Mouse (Mus musculus) lung, postnatal 0 days (tissue): ENCODE measurements at regions not wholly inside any gene's neighbourhood (a gene's known extent, or its start where the extent isn't known, plus 50 kb on each side); places are given as distances from the start of the nearest gene placed in this dataset.

Source experiments
- ATAC-seq: fragments of 200-750 bp; cut with Nextera tagmentation; 2 replicates; pipeline ENCODE4 v1.8.0; 2017; ENCODE audit warnings: moderate library complexity
- DNase-seq: peaks from one replicate; pipeline ENCODE4 v3.0.0-alpha.2; 2016; ENCODE audit warnings: low spot score
- H3K27ac ChIP-seq: fragments of 300-500 bp; sonication (generic); 2 replicates; pipeline ENCODE4 v1.5.1; 2014; ENCODE audit warnings: antibody characterized with exemption, mild to moderate bottlenecking, low read length, mixed read lengths
- H3K27me3 ChIP-seq: fragments of 300-500 bp; sonication (generic); replicated peaks from 2 replicates; pipeline ENCODE4 v1.6.1; 2014; ENCODE audit warnings: low read length, mixed read lengths; ENCODE audit not compliant: insufficient read depth
- H3K36me3 ChIP-seq: fragments of 300-500 bp; sonication (generic); 2 replicates; pipeline ENCODE4 v1.6.1; 2014; ENCODE audit warnings: low read length, mixed read lengths; ENCODE audit not compliant: insufficient read depth
- H3K4me1 ChIP-seq: fragments of 300-500 bp; sonication (generic); 2 replicates; pipeline ENCODE4 v1.6.1; 2014; ENCODE audit warnings: antibody characterized with exemption, low read depth, low read length, mixed read lengths; ENCODE audit not compliant: insufficient read depth
- H3K4me2 ChIP-seq: fragments of 300-500 bp; sonication (generic); replicated peaks from 2 replicates; pipeline ENCODE4 v1.6.1; 2014; ENCODE audit warnings: low read depth, mild to moderate bottlenecking, low read length, moderate library complexity, mixed read lengths
- H3K4me3 ChIP-seq: fragments of 300-500 bp; sonication (generic); 2 replicates; pipeline ENCODE4 v1.5.1; 2014; ENCODE audit warnings: low read depth, low read length
- H3K9ac ChIP-seq: fragments of 300-500 bp; sonication (generic); replicated peaks from 2 replicates; pipeline ENCODE4 v1.6.1; 2014; ENCODE audit warnings: low read depth, mild to moderate bottlenecking
- H3K9me3 ChIP-seq: fragments of 300-500 bp; sonication (generic); 2 replicates; pipeline ENCODE4 v1.6.1; 2016; ENCODE audit warnings: low read length, mixed read lengths
- CTCF ChIP-seq: IDR thresholded peaks from 2 replicates; pipeline ENCODE4 v1.5.1; 2016; ENCODE audit warnings: antibody characterized with exemption, mild to moderate bottlenecking
- EP300 ChIP-seq: IDR thresholded peaks from 2 replicates; pipeline ENCODE4 v1.6.1; 2016; ENCODE audit warnings: antibody characterized with exemption, mild to moderate bottlenecking, control low read depth
- WGBS: fragments of 180-500 bp; shearing (Covaris S2); extraction: QIAGEN DNeasy Blood & Tissue Kit; methylation state at CpG from one replicate; pipeline ENCODE4 v1.1.7; 2014; 5-methylcytosine and 5-hydroxymethylcytosine counted together

GRCm38 (mm10) chr2:172675081-172675480, 125.7 kb downstream of the Tfap2c start:
- Histone ChIP-seq H3K4me1 (no peaks in the 10 kb centered on the region), H3K36me3 (no peaks in the 10 kb centered on the region), H3K27me3 (no peaks in the 10 kb centered on the region), H3K9ac (no peak overlapping the region), H3K4me2 (no peak overlapping the region), H3K9me3 (no peaks in the 10 kb centered on the region), H3K4me3 (no peak overlapping the region), H3K27ac (no peak overlapping the region)
- WGBS = 22% methylated on average over 15 of the region's 15 CpGs
- DNase-seq (no peak), ATAC-seq (no peak)
- no peak for TF ChIP-seq EP300
- TF ChIP-seq CTCF = no peak

- TF ChIP-seq EP300 = no peak
- TF ChIP-seq CTCF = no peak
- WGBS = 81% methylated on average over 1 of the region's 1 CpGs
- Histone ChIP-seq H3K4me2 (no peak overlapping the region), H3K27me3 (no peaks in the 10 kb centered on the region), H3K27ac (no peak overlapping the region), H3K4me1 (no peaks in the 10 kb centered on the region), H3K9ac (no peak overlapping the region), H3K36me3 (no peaks in the 10 kb centered on the region), H3K9me3 (no peaks in the 10 kb centered on the region), H3K4me3 (no peak overlapping the region)
- ATAC-seq (no peak), DNase-seq (no peak)
These were observed 140.8 kb downstream of the Tfap2c start for GRCm38 (mm10) chr2:172690196-172690595.

- Histone ChIP-seq H3K4me1 (no peaks in the 10 kb centered on the region), H3K27me3 (no peaks in the 10 kb centered on the region), H3K9me3 (no peaks in the 10 kb centered on the region), H3K36me3 (no peaks in the 10 kb centered on the region), H3K4me2 (no peak overlapping the region), H3K9ac (no peak overlapping the region), H3K27ac (no peak overlapping the region), H3K4me3 (no peak overlapping the region)
- 71% methylated on average over 8 of the region's 9 CpGs for WGBS
- DNase-seq (no peak), ATAC-seq (no peak)
- TF ChIP-seq EP300 (no peak), CTCF (no peak)
These were observed 141.7 kb downstream of the Tfap2c start for GRCm38 (mm10) chr2:172690931-172691651.

- Histone ChIP-seq H3K4me2 (no peak overlapping the region), H3K4me1 (no peaks in the 10 kb centered on the region), H3K4me3 (no peak overlapping the region), H3K27ac (no peak overlapping the region), H3K27me3 (no peaks in the 10 kb centered on the region), H3K9me3 (no peaks in the 10 kb centered on the region), H3K9ac (no peak overlapping the region), H3K36me3 (no peaks in the 10 kb centered on the region)
- no peak for TF ChIP-seq EP300
- TF ChIP-seq CTCF = no peak
- DNase-seq = no peak
- 59% methylated on average over 6 of the region's 6 CpGs for WGBS
- no peak for ATAC-seq
These were observed 149.6 kb downstream of the Tfap2c start for GRCm38 (mm10) chr2:172698961-172699360.

- H3K4me1 ChIP-seq = no peaks in the 10 kb centered on the region
- H3K27me3 ChIP-seq = no peaks in the 10 kb centered on the region
- WGBS = 72% methylated on average over 4 of the region's 4 CpGs
- DNase-seq = no peak
- TF ChIP-seq EP300 (no peak), CTCF (no peak)
- ATAC-seq = no peak
- no peak overlapping the region for H3K4me3 ChIP-seq
- H3K9ac ChIP-seq = no peak overlapping the region
- H3K9me3 ChIP-seq = no peaks in the 10 kb centered on the region
- H3K36me3 ChIP-seq = no peaks in the 10 kb centered on the region
- H3K27ac ChIP-seq = no peak overlapping the region
- no peak overlapping the region for H3K4me2 ChIP-seq
These were observed 150.3 kb downstream of the Tfap2c start for GRCm38 (mm10) chr2:172699654-172700053.

GRCm38 (mm10) chr2:172710641-172711040, 161.2 kb downstream of the Tfap2c start:
- 81% methylated on average over 4 of the region's 4 CpGs for WGBS
- TF ChIP-seq EP300 = no peak
- TF ChIP-seq CTCF = no peak
- no peaks in the 10 kb centered on the region for H3K4me1 ChIP-seq
- H3K27ac ChIP-seq = no peak overlapping the region
- H3K9ac ChIP-seq = no peak overlapping the region
- H3K4me3 ChIP-seq = no peak overlapping the region
- no peaks in the 10 kb centered on the region for H3K9me3 ChIP-seq
- no peaks in the 10 kb centered on the region for H3K36me3 ChIP-seq
- ATAC-seq (no peak), DNase-seq (no peak)
- H3K4me2 ChIP-seq = no peak overlapping the region
- no peaks in the 10 kb centered on the region for H3K27me3 ChIP-seq

- Histone ChIP-seq H3K9me3 (no peaks in the 10 kb centered on the region), H3K27me3 (peaks cover 45% of the 10 kb centered on the region), H3K4me2 (no peak overlapping the region), H3K9ac (no peak overlapping the region), H3K36me3 (no peaks in the 10 kb centered on the region), H3K27ac (no peak overlapping the region), H3K4me3 (no peak overlapping the region), H3K4me1 (0 out of 2 replicates have a peak, but pooled peaks cover 4% of the 10 kb centered on the region)
- 8% methylated on average over 13 of the region's 13 CpGs for WGBS
- no peak for ATAC-seq
- TF ChIP-seq CTCF (no peak), EP300 (no peak)
- DNase-seq = no peak
These were observed 177.3 kb downstream of the Tfap2c start for GRCm38 (mm10) chr2:172726701-172727100.
